Mouse (Mus musculus) limb, embryonic 12.5 days (tissue): Measurements from ENCODE around the gene Tbc1d22a. TPM values are rescaled to one million over a fixed set of nuclear protein-coding genes. Genes with fewer than 3 reads are reported as not detected.

ENCODE experiments used
- ATAC-seq: fragments of 200-750 bp; cut with Nextera tagmentation; 2 replicates; pipeline ENCODE4 v1.8.0; 2017; ENCODE audit warnings: low read depth, moderate TSS enrichment; ENCODE audit not compliant: insufficient number of reproducible peaks, insufficient read depth, low FRiP score, low TSS enrichment
- H3K27ac ChIP-seq: fragments of 300-500 bp; sonication (generic); 2 replicates; pipeline ENCODE4 v1.5.1; 2016; ENCODE audit warnings: mild to moderate bottlenecking, moderate library complexity
- H3K27me3 ChIP-seq: fragments of 300-500 bp; sonication (generic); 2 replicates; pipeline ENCODE4 v1.6.1; 2016; ENCODE audit warnings: mild to moderate bottlenecking, moderate library complexity
- H3K36me3 ChIP-seq: fragments of 300-500 bp; sonication (generic); 2 replicates; pipeline ENCODE4 v1.6.1; 2016; ENCODE audit warnings: mild to moderate bottlenecking, moderate library complexity
- H3K4me1 ChIP-seq: fragments of 300-500 bp; sonication (generic); replicated peaks from 2 replicates; pipeline ENCODE4 v1.6.1; 2016
- H3K4me2 ChIP-seq: fragments of 300-500 bp; sonication (generic); 2 replicates; pipeline ENCODE4 v1.6.1; 2016; ENCODE audit warnings: mild to moderate bottlenecking, moderate library complexity
- H3K4me3 ChIP-seq: fragments of 300-500 bp; sonication (generic); replicated peaks from 2 replicates; pipeline ENCODE4 v1.5.1; 2016; ENCODE audit warnings: mild to moderate bottlenecking
- H3K9ac ChIP-seq: fragments of 300-500 bp; sonication (generic); replicated peaks from 2 replicates; pipeline ENCODE4 v1.6.1; 2016; ENCODE audit warnings: mild to moderate bottlenecking, moderate library complexity
- H3K9me3 ChIP-seq: fragments of 300-500 bp; sonication (generic); 2 replicates; pipeline ENCODE4 v1.6.1; 2016; ENCODE audit warnings: mild to moderate bottlenecking, moderate library complexity
- WGBS: fragments of 180-500 bp; shearing (Covaris S2); methylation state at CpG from one replicate; pipeline ENCODE4 v1.1.7; 2016; 5-methylcytosine and 5-hydroxymethylcytosine counted together
- polyA plus RNA-seq: library from polyadenylated mRNA; unstranded; fragments of >200 nt; fragmentation: Nextera tagmentation; extraction: Ambion mirVana; gene quantifications from 2 replicates; pipeline ENCODE4 v1.2.1, GENCODE M21; 2016

Gene Tbc1d22a
- polyA plus RNA-seq, 1 experiment from 2014 or later = 12.1 TPM

- Histone ChIP-seq H3K27ac (no peak overlapping the region), H3K9ac (no peak overlapping the region), H3K36me3 (no peaks in the 10 kb centered on the region), H3K4me1 (peaks cover 7% of the 10 kb centered on the region; the same call in 1 of the 2 replicates), H3K4me2 (no peak overlapping the region), H3K9me3 (no peaks in the 10 kb centered on the region), H3K4me3 (no peak overlapping the region), H3K27me3 (no peaks in the 10 kb centered on the region)
- 75% methylated on average over 6 of the region's 6 CpGs for WGBS
- ATAC-seq = no peak
Measured at GRCm38 (mm10) chr15:86415951-86416350, 201.7 kb downstream of the Tbc1d22a start.

- no peaks in the 10 kb centered on the region for H3K27me3 ChIP-seq
- ATAC-seq = no peak
- no peak overlapping the region for H3K27ac ChIP-seq
- no peak overlapping the region for H3K4me2 ChIP-seq
- no peaks in the 10 kb centered on the region for H3K36me3 ChIP-seq
- no peak overlapping the region for H3K9ac ChIP-seq
- H3K4me1 ChIP-seq = peaks cover 12% of the 10 kb centered on the region
- 78% methylated on average over 2 of the region's 2 CpGs for WGBS
- H3K4me3 ChIP-seq = no peak overlapping the region
- no peaks in the 10 kb centered on the region for H3K9me3 ChIP-seq
Measured at GRCm38 (mm10) chr15:86418436-86418835, 204.2 kb downstream of the Tbc1d22a start.

- 81% methylated on average over 6 of the region's 6 CpGs for WGBS
- ATAC-seq = no peak
- Histone ChIP-seq H3K4me3 (no peak overlapping the region), H3K4me2 (no peak overlapping the region), H3K27me3 (no peaks in the 10 kb centered on the region), H3K36me3 (no peaks in the 10 kb centered on the region), H3K9me3 (no peaks in the 10 kb centered on the region), H3K4me1 (peaks cover 12% of the 10 kb centered on the region), H3K27ac (no peak overlapping the region), H3K9ac (no peak overlapping the region)
Measured at GRCm38 (mm10) chr15:86419620-86420019, 205.4 kb downstream of the Tbc1d22a start.

- H3K9me3 ChIP-seq = no peaks in the 10 kb centered on the region
- 65% methylated on average over 1 of the region's 1 CpGs for WGBS
- no peaks in the 10 kb centered on the region for H3K27me3 ChIP-seq
Measured at GRCm38 (mm10) chr15:86422858-86423257, 208.6 kb downstream of the Tbc1d22a start.

GRCm38 (mm10) chr15:86423884-86424283 is 209.6 kb downstream of the Tbc1d22a start:
- H3K9ac ChIP-seq = no peak overlapping the region
- H3K36me3 ChIP-seq = no peaks in the 10 kb centered on the region
- H3K27ac ChIP-seq = no peak overlapping the region
- no peak for ATAC-seq
- 47% methylated on average over 2 of the region's 2 CpGs for WGBS
- no peak overlapping the region for H3K4me3 ChIP-seq
- H3K4me1 ChIP-seq = peaks cover 6% of the 10 kb centered on the region
- no peaks in the 10 kb centered on the region for H3K27me3 ChIP-seq
- no peaks in the 10 kb centered on the region for H3K9me3 ChIP-seq
- no peak overlapping the region for H3K4me2 ChIP-seq

More at GRCm38 (mm10) chr15:86422858-86423257, 208.6 kb downstream of the Tbc1d22a start:
- no peak for ATAC-seq
- Histone ChIP-seq H3K9ac (no peak overlapping the region), H3K4me2 (no peak overlapping the region), H3K4me3 (no peak overlapping the region), H3K27ac (peak overlapping the region; percentile 67; the same call in 1 of the 2 replicates), H3K36me3 (no peaks in the 10 kb centered on the region), H3K4me1 (peaks cover 10% of the 10 kb centered on the region)

- WGBS = 57% methylated on average over 8 of the region's 8 CpGs
Measured at GRCm38 (mm10) chr15:86424971-86425370, 210.7 kb downstream of the Tbc1d22a start.

GRCm38 (mm10) chr15:86426364-86427000 is 212.2 kb downstream of the Tbc1d22a start:
- Histone ChIP-seq H3K4me1 (peaks cover 25% of the 10 kb centered on the region), H3K9ac (no peak overlapping the region), H3K9me3 (no peaks in the 10 kb centered on the region), H3K27ac (no peak overlapping the region), H3K36me3 (no peaks in the 10 kb centered on the region), H3K4me2 (no peak overlapping the region), H3K4me3 (no peak overlapping the region), H3K27me3 (no peaks in the 10 kb centered on the region)
- no peak for ATAC-seq
- WGBS = 82% methylated on average over 5 of the region's 5 CpGs

More at GRCm38 (mm10) chr15:86424971-86425370, 210.7 kb downstream of the Tbc1d22a start:
- no peaks in the 10 kb centered on the region for H3K27me3 ChIP-seq
- H3K36me3 ChIP-seq = no peaks in the 10 kb centered on the region
- no peak for ATAC-seq
- H3K4me3 ChIP-seq = no peak overlapping the region
- H3K4me1 ChIP-seq = peaks cover 17% of the 10 kb centered on the region
- no peaks in the 10 kb centered on the region for H3K9me3 ChIP-seq
- no peak overlapping the region for H3K9ac ChIP-seq
- no peak overlapping the region for H3K4me2 ChIP-seq
- no peak overlapping the region for H3K27ac ChIP-seq

DNA sequence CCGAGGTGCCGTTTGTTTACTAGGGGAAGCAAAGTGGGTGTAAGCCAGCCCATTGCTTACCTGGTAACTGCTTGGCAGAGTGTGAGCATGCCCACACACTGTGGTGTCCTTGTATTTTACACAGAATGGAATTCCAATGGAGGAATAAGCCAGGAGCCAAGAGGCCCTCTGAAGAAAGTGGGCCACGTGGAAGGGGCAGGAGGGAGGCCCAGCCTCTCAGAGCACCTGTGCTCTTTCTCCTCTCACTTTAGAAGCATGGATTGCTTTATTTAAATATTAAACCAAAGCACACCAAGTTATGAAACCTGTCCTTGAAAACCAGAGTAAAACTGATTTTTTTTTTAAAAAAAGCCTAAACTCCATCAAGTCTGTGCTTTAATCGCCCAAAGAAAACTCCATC is 213.2 kb downstream of the Tbc1d22a start:
- no peak overlapping the region for H3K4me3 ChIP-seq
- no peak for ATAC-seq
- H3K9ac ChIP-seq = no peak overlapping the region
- WGBS = 76% methylated on average over 4 of the region's 4 CpGs
- peaks cover 25% of the 10 kb centered on the region for H3K4me1 ChIP-seq
- no peak overlapping the region for H3K27ac ChIP-seq
- H3K36me3 ChIP-seq = no peaks in the 10 kb centered on the region
- no peaks in the 10 kb centered on the region for H3K27me3 ChIP-seq
- H3K9me3 ChIP-seq = no peaks in the 10 kb centered on the region
- H3K4me2 ChIP-seq = no peak overlapping the region

- Histone ChIP-seq H3K9ac (no peak overlapping the region), H3K4me1 (peaks cover 20% of the 10 kb centered on the region)
- WGBS = 86% methylated on average over 5 of the region's 5 CpGs
Measured at GRCm38 (mm10) chr15:86428496-86428895, 214.2 kb downstream of the Tbc1d22a start.

GRCm38 (mm10) chr15:86429766-86430335 is 215.6 kb downstream of the Tbc1d22a start:
- 23% methylated on average over 8 of the region's 8 CpGs for WGBS
- no peak overlapping the region for H3K27ac ChIP-seq
- H3K27me3 ChIP-seq = no peaks in the 10 kb centered on the region
- no peak overlapping the region for H3K9ac ChIP-seq
- peak; percentile 63; the same call in 1 of the 2 replicates for ATAC-seq
- H3K4me1 ChIP-seq = peaks cover 25% of the 10 kb centered on the region
- no peak overlapping the region for H3K4me3 ChIP-seq
- no peaks in the 10 kb centered on the region for H3K9me3 ChIP-seq
- H3K36me3 ChIP-seq = no peaks in the 10 kb centered on the region
- H3K4me2 ChIP-seq = no peak overlapping the region

More at GRCm38 (mm10) chr15:86428496-86428895, 214.2 kb downstream of the Tbc1d22a start:
- Histone ChIP-seq H3K4me3 (no peak overlapping the region), H3K36me3 (no peaks in the 10 kb centered on the region), H3K27me3 (no peaks in the 10 kb centered on the region), H3K27ac (no peak overlapping the region), H3K9me3 (no peaks in the 10 kb centered on the region), H3K4me2 (no peak overlapping the region)
- ATAC-seq = no peak

GRCm38 (mm10) chr15:86431539-86432080 is 217.4 kb downstream of the Tbc1d22a start:
- no peak overlapping the region for H3K4me3 ChIP-seq

More at GRCm38 (mm10) chr15:86431539-86432080, 217.4 kb downstream of the Tbc1d22a start:
- Histone ChIP-seq H3K27me3 (no peaks in the 10 kb centered on the region), H3K27ac (no peak overlapping the region), H3K4me2 (no peak overlapping the region), H3K9me3 (no peaks in the 10 kb centered on the region), H3K36me3 (no peaks in the 10 kb centered on the region), H3K4me1 (peaks cover 25% of the 10 kb centered on the region), H3K9ac (no peak overlapping the region)
- WGBS = 72% methylated on average over 11 of the region's 11 CpGs
- no peak for ATAC-seq
